Mouse (Mus musculus) MEL (cell line): ENCODE data around the gene Aak1. TPM values are rescaled to one million over a fixed set of nuclear protein-coding genes. Genes with fewer than 3 reads are reported as not detected.

Experiments used
- DNase-seq: peaks from one replicate; pipeline ENCODE4 v3.0.0; 2011; ENCODE audit warnings: low read depth, low spot score
- H3K27ac ChIP-seq: 2 replicates; pipeline ENCODE4 v1.5.1; 2012; ENCODE audit warnings: low read depth, mild to moderate bottlenecking, control low read depth, low read length, moderate library complexity; ENCODE audit not compliant: control insufficient read depth
- H3K27me3 ChIP-seq, 2 experiments: fragments of 150-350 bp in 1 of 2; sonication (generic) in 1 of 2; 2 replicates each; pipeline ENCODE4 v1.6.1; 2012; ENCODE audit warnings: low read length in 2 of 2, mild to moderate bottlenecking in 2 of 2, improper control_type of control experiment in 1 of 2, moderate library complexity in 1 of 2; ENCODE audit not compliant: insufficient read depth in 2 of 2, control insufficient read depth in 1 of 2
- H3K36me3 ChIP-seq, 2 experiments: 2 replicates each; pipeline ENCODE4 v1.6.1; 2012 to 2014; ENCODE audit warnings: low read length in 2 of 2, improper control_type of control experiment in 1 of 2, inconsistent platforms in 1 of 2, mild to moderate bottlenecking in 1 of 2; ENCODE audit not compliant: insufficient read depth in 2 of 2, control insufficient read depth in 1 of 2
- H3K4me1 ChIP-seq, 2 experiments: fragments of 150-350 bp in 1 of 2; sonication (generic) in 1 of 2; 2 replicates each; pipeline ENCODE4 v1.6.1; 2012; ENCODE audit warnings: low read length in 2 of 2, improper control_type of control experiment in 1 of 2, mild to moderate bottlenecking in 1 of 2; ENCODE audit not compliant: insufficient read depth in 2 of 2, control insufficient read depth in 1 of 2
- H3K4me3 ChIP-seq, 2 experiments: fragments of 150-350 bp in 1 of 2; sonication (generic) in 1 of 2; 2 replicates each; pipeline ENCODE4 v1.5.1; 2012; ENCODE audit warnings: low read depth in 2 of 2, low read length in 2 of 2, mild to moderate bottlenecking in 2 of 2, moderate library complexity in 2 of 2, control low read depth in 1 of 2, improper control_type of control experiment in 1 of 2; ENCODE audit not compliant: control insufficient read depth in 1 of 2, insufficient read depth in 1 of 2
- H3K79me2 ChIP-seq: 2 replicates; pipeline ENCODE4 v1.6.1; 2012; ENCODE audit warnings: mild to moderate bottlenecking, low read length, moderate library complexity; ENCODE audit not compliant: control insufficient read depth, poor library complexity, insufficient read depth
- H3K9ac ChIP-seq: 2 replicates; pipeline ENCODE4 v1.6.1; 2012; ENCODE audit warnings: low read depth, mild to moderate bottlenecking, control low read depth, low read length, moderate library complexity; ENCODE audit not compliant: control insufficient read depth, poor library complexity, severe bottlenecking
- H3K9me3 ChIP-seq: fragments of 150-350 bp; sonication (generic); replicated peaks from 2 replicates; pipeline ENCODE4 v1.6.1; 2012; ENCODE audit warnings: mild to moderate bottlenecking, low read length, improper control_type of control experiment, moderate library complexity; ENCODE audit not compliant: insufficient read depth
- BHLHE40 ChIP-seq: IDR thresholded peaks from 2 replicates; pipeline ENCODE4 v1.6.1; 2012; ENCODE audit warnings: low read depth, mild to moderate bottlenecking, inconsistent platforms, low read length, improper control_type of control experiment, borderline replicate concordance
- CHD1 ChIP-seq: IDR thresholded peaks from 2 replicates; pipeline ENCODE4 v1.6.1; 2012; ENCODE audit warnings: low read depth, mild to moderate bottlenecking, inconsistent platforms, low read length, improper control_type of control experiment
- CHD2 ChIP-seq: IDR thresholded peaks from 2 replicates; pipeline ENCODE4 v1.6.1; 2011; ENCODE audit warnings: low read length, improper control_type of control experiment
- CTCF ChIP-seq, 3 experiments: IDR thresholded peaks in 2 of 3; conservative IDR thresholded peaks in 1 of 3; 2 replicates each; pipeline ENCODE4 v1.5.1; 2011 to 2012; ENCODE audit warnings: low read length in 3 of 3, low read depth in 2 of 3, mild to moderate bottlenecking in 2 of 3, improper control_type of control experiment in 1 of 3, inconsistent platforms in 1 of 3, mixed read lengths in 1 of 3, moderate library complexity in 1 of 3; ENCODE audit not compliant: control insufficient read depth in 1 of 3, insufficient read depth in 1 of 3, poor library complexity in 1 of 3, severe bottlenecking in 1 of 3
- E2F4 ChIP-seq: IDR thresholded peaks from 2 replicates; pipeline ENCODE4 v1.6.1; 2011; ENCODE audit warnings: low read depth, low read length, improper control_type of control experiment, borderline replicate concordance
- EP300 ChIP-seq, 2 experiments: IDR thresholded peaks; 2 replicates each; pipeline ENCODE4 v1.6.1; 2011; ENCODE audit warnings: improper control_type of control experiment in 2 of 2, low read length in 2 of 2, low read depth in 1 of 2, mild to moderate bottlenecking in 1 of 2
- ETS1 ChIP-seq: IDR thresholded peaks from 2 replicates; pipeline ENCODE4 v1.6.1; 2012; ENCODE audit warnings: low read depth, mild to moderate bottlenecking, inconsistent platforms, low read length, improper control_type of control experiment, moderate library complexity
- GATA1 ChIP-seq: IDR thresholded peaks from 2 replicates; pipeline ENCODE4 v1.6.1; 2011; ENCODE audit warnings: low read depth, low read length, improper control_type of control experiment
- HCFC1 ChIP-seq: IDR thresholded peaks from 2 replicates; pipeline ENCODE4 v1.6.1; 2012; ENCODE audit warnings: low read depth, mild to moderate bottlenecking, inconsistent platforms, low read length, improper control_type of control experiment, moderate library complexity
- JUND ChIP-seq: IDR thresholded peaks from 2 replicates; pipeline ENCODE4 v1.6.1; 2011; ENCODE audit warnings: low read depth, mild to moderate bottlenecking, improper control_type of control experiment, low read length
- KAT2A ChIP-seq: conservative IDR thresholded peaks from 2 replicates; pipeline ENCODE4 v1.6.1; 2012; ENCODE audit warnings: low read depth, low read length, improper control_type of control experiment, inconsistent platforms
- MAFK ChIP-seq: IDR thresholded peaks from 2 replicates; pipeline ENCODE4 v1.6.1; 2011; ENCODE audit warnings: low read depth, mild to moderate bottlenecking, low read length, improper control_type of control experiment, borderline replicate concordance
- MXI1 ChIP-seq: IDR thresholded peaks from 2 replicates; pipeline ENCODE4 v1.6.1; 2011; ENCODE audit warnings: mild to moderate bottlenecking, low read depth, low read length, improper control_type of control experiment
- MYB ChIP-seq: IDR thresholded peaks from 2 replicates; pipeline ENCODE4 v1.6.1; 2011; ENCODE audit warnings: mild to moderate bottlenecking, low read depth, low read length, improper control_type of control experiment
- NRF1 ChIP-seq: IDR thresholded peaks from 2 replicates; pipeline ENCODE4 v1.6.1; 2014; ENCODE audit warnings: low read depth, mild to moderate bottlenecking, inconsistent platforms, low read length, improper control_type of control experiment, moderate library complexity; ENCODE audit not compliant: poor library complexity, insufficient read depth, severe bottlenecking
- POLR2A ChIP-seq, 2 experiments: IDR thresholded peaks; 2 replicates each; pipeline ENCODE4 v1.6.1; 2011 to 2012; ENCODE audit warnings: low read length in 2 of 2, mild to moderate bottlenecking in 2 of 2, control low read depth in 1 of 2, improper control_type of control experiment in 1 of 2, low read depth in 1 of 2, moderate library complexity in 1 of 2; ENCODE audit not compliant: control insufficient read depth in 1 of 2, insufficient read depth in 1 of 2, poor library complexity in 1 of 2
- POLR2AphosphoS2 ChIP-seq: IDR thresholded peaks from 2 replicates; pipeline ENCODE4 v1.6.1; 2011; ENCODE audit warnings: low read length, improper control_type of control experiment
- RAD21 ChIP-seq: IDR thresholded peaks from 2 replicates; pipeline ENCODE4 v1.6.1; 2011; ENCODE audit warnings: mild to moderate bottlenecking, low read depth, low read length, improper control_type of control experiment
- SMC3 ChIP-seq: IDR thresholded peaks from 2 replicates; pipeline ENCODE4 v1.6.1; 2011; ENCODE audit warnings: low read depth, low read length, improper control_type of control experiment
- TAL1 ChIP-seq: IDR thresholded peaks from 2 replicates; pipeline ENCODE4 v1.6.1; 2012; ENCODE audit warnings: mild to moderate bottlenecking, inconsistent platforms, low read length, moderate library complexity, mixed read lengths
- USF1 ChIP-seq: IDR thresholded peaks from 2 replicates; pipeline ENCODE4 v1.6.1; 2014; ENCODE audit warnings: low read depth, mild to moderate bottlenecking, inconsistent platforms, low read length, improper control_type of control experiment, moderate library complexity
- ZKSCAN1 ChIP-seq: IDR thresholded peaks from 2 replicates; pipeline ENCODE4 v1.6.1; 2012; ENCODE audit warnings: low read depth, mild to moderate bottlenecking, inconsistent platforms, low read length, improper control_type of control experiment, moderate library complexity
- ZNF384 ChIP-seq: IDR thresholded peaks from 2 replicates; pipeline ENCODE4 v1.6.1; 2012; ENCODE audit warnings: low read depth, mild to moderate bottlenecking, inconsistent platforms, low read length, improper control_type of control experiment
- polyA plus RNA-seq, 2 experiments: library from polyadenylated mRNA; stranded (reverse) in 1 of 2; unstranded in 1 of 2; fragments of >175 nt in 1 of 2; fragments of >200 nt in 1 of 2; gene quantifications; 2 replicates each; pipeline versions ENCODE4 v1.2.1 to v1.2.4; 2012; ENCODE audit warnings: low replicate concordance in 2 of 2, low read depth in 1 of 2; ENCODE audit not compliant: insufficient read length in 2 of 2, insufficient read depth in 1 of 2, missing spikeins in 1 of 2
- total RNA-seq: library from RNA; depleted of rRNA; stranded (reverse); fragments of 300-350 nt; gene quantifications from 2 replicates; pipeline ENCODE4 v1.2.3, GENCODE M21; 2012

The Aak1 gene
- total and polyA plus RNA-seq, 3 experiments: 6.4 to 353 (median 25.4) TPM

GRCm38 (mm10) chr6:86950733-86951255 lies 101.5 kb downstream of the Aak1 start:
- no peaks in the 10 kb centered on the region for H3K9me3 ChIP-seq
- H3K36me3 ChIP-seq: peaks cover 15% of the 10 kb centered on the region in 2 experiments; a peak in 3 of 4 replicates
- TF ChIP-seq RAD21: no peak
- no peak for TF ChIP-seq BHLHE40
- TF ChIP-seq JUND: no peak
- TF ChIP-seq POLR2A (IDR thresholded peaks at IDR 0.05; ENCODE audit: control insufficient read depth in 1 of 2, insufficient read depth in 1 of 2, low read depth in 1 of 2, low read length in 2 of 2, poor library complexity in 1 of 2): no peak
- TF ChIP-seq KAT2A: no peak
- no peak for TF ChIP-seq MYB
- TF ChIP-seq HCFC1: no peak
- no peak for TF ChIP-seq CTCF (IDR thresholded peaks at IDR 0.05 in 2 of 3, conservative IDR thresholded peaks at IDR 0.05 in 1 of 3; ENCODE audit: control insufficient read depth in 1 of 3, insufficient read depth in 1 of 3, low read depth in 2 of 3, low read length in 3 of 3, poor library complexity in 1 of 3, severe bottlenecking in 1 of 3)
- no peak for TF ChIP-seq CHD1
- TF ChIP-seq USF1: no peak
- no peak for TF ChIP-seq CHD2
- TF ChIP-seq SMC3: no peak
- no peaks in the 10 kb centered on the region for H3K79me2 ChIP-seq
- H3K9ac ChIP-seq: no peak overlapping the region
- no peak for DNase-seq
- H3K4me1 ChIP-seq: peaks cover 6 to 9% of the 10 kb centered on the region in 2 experiments; a peak in 3 of 4 replicates
- H3K27ac ChIP-seq: no peak overlapping the region
- no peaks in the 10 kb centered on the region for H3K27me3 ChIP-seq
- no peak overlapping the region for H3K4me3 ChIP-seq

GRCm38 (mm10) chr6:86955741-86956140 lies 106.4 kb downstream of the Aak1 start:
- no peaks in the 10 kb centered on the region for H3K27me3 ChIP-seq
- no peak for TF ChIP-seq MAFK
- no peak for TF ChIP-seq GATA1
- TF ChIP-seq POLR2A (IDR thresholded peaks at IDR 0.05; ENCODE audit: control insufficient read depth in 1 of 2, insufficient read depth in 1 of 2, low read depth in 1 of 2, low read length in 2 of 2, poor library complexity in 1 of 2): no peak
- no peak for TF ChIP-seq CHD2
- no peak for TF ChIP-seq ZKSCAN1
- no peak for TF ChIP-seq EP300 (IDR thresholded peaks at IDR 0.05; ENCODE audit: low read depth in 1 of 2, low read length in 2 of 2)
- TF ChIP-seq POLR2AphosphoS2: no peak
- no peak for TF ChIP-seq CTCF (IDR thresholded peaks at IDR 0.05 in 2 of 3, conservative IDR thresholded peaks at IDR 0.05 in 1 of 3; ENCODE audit: control insufficient read depth in 1 of 3, insufficient read depth in 1 of 3, low read depth in 2 of 3, low read length in 3 of 3, poor library complexity in 1 of 3, severe bottlenecking in 1 of 3)
- TF ChIP-seq TAL1: no peak
- TF ChIP-seq CHD1: no peak
- no peak for TF ChIP-seq MYB
- no peak for TF ChIP-seq ETS1
- no peak for TF ChIP-seq E2F4
- TF ChIP-seq MXI1: no peak
- TF ChIP-seq NRF1: no peak
- no peak for TF ChIP-seq ZNF384
- TF ChIP-seq, all 39 proteins: peak for 0
- Histone ChIP-seq H3K9ac (no peak overlapping the region), H3K9me3 (no peaks in the 10 kb centered on the region), H3K36me3 (peaks cover 0 to 9% of the 10 kb centered on the region in 2 experiments; a peak in 2 of 4 replicates), H3K4me1 (no peaks in the 10 kb centered on the region), H3K79me2 (no peaks in the 10 kb centered on the region), H3K4me3 (no peak overlapping the region), H3K27ac (no peak overlapping the region)
- no peak for DNase-seq
